Mouse (Mus musculus): ENCODE data around the gene Dctn2.

GRCm38 (mm10) chr10:127285644-127286043 is 19.5 kb downstream of the Dctn2 start:
- TF ChIP-seq POLR2A (IDR thresholded peaks at IDR 0.05; ENCODE audit: low read depth, low read length) (no peak), CTCF (IDR thresholded peaks at IDR 0.05; ENCODE audit: borderline replicate concordance, insufficient read depth, low read length) (no peak)
